Mouse (Mus musculus) olfactory bulb, adult 2 months (tissue): ENCODE measurements at regions not wholly inside any gene's neighbourhood (a gene's known extent, or its start where the extent isn't known, plus 50 kb on each side); places are given as distances from the start of the nearest gene placed in this dataset.

ENCODE experiments used
- H3K27ac ChIP-seq: fragments of 200-500 bp; 2 replicates; pipeline ENCODE4 v1.5.1; 2012; ENCODE audit warnings: low read depth, low read length; ENCODE audit not compliant: insufficient read depth
- H3K4me1 ChIP-seq: fragments of 200-500 bp; 2 replicates; pipeline ENCODE4 v1.6.1; 2012; ENCODE audit warnings: low read length; ENCODE audit not compliant: control insufficient read depth, insufficient read depth
- H3K4me3 ChIP-seq: fragments of 200-500 bp; 2 replicates; pipeline ENCODE4 v1.5.1; 2012; ENCODE audit warnings: mild to moderate bottlenecking, low read depth, low read length, moderate library complexity; ENCODE audit not compliant: insufficient read depth
- CTCF ChIP-seq: fragments of 200-500 bp; IDR thresholded peaks from 2 replicates; pipeline ENCODE4 v1.5.1; 2012; ENCODE audit warnings: low read depth, mild to moderate bottlenecking, low read length, moderate library complexity; ENCODE audit not compliant: insufficient read depth
- POLR2A ChIP-seq: fragments of 200-500 bp; IDR thresholded peaks from 2 replicates; pipeline ENCODE4 v1.6.1; 2012; ENCODE audit warnings: mild to moderate bottlenecking, low read depth, low read length, moderate library complexity; ENCODE audit not compliant: insufficient read depth
- WGBS: fragments of 180-500 bp; shearing (Covaris S2); methylation state at CpG from one replicate; pipeline ENCODE4 v1.1.7; 2018; 5-methylcytosine and 5-hydroxymethylcytosine counted together

GRCm38 (mm10) chr6:17195538-17195937, 85.4 kb upstream of the Cav2 start:
- TF ChIP-seq CTCF (no peak), POLR2A (no peak)
- H3K4me3 ChIP-seq, result no peak overlapping the region
- H3K27ac ChIP-seq, result no peak overlapping the region
- H3K4me1 ChIP-seq, result no peaks in the 10 kb centered on the region
- WGBS, result 66% methylated on average over 4 of the region's 4 CpGs

- 74% methylated on average over 18 of the region's 18 CpGs for WGBS
- no peak for TF ChIP-seq CTCF
- no peak for TF ChIP-seq POLR2A
- no peak overlapping the region for H3K27ac ChIP-seq
- H3K4me1 ChIP-seq, result no peaks in the 10 kb centered on the region
- no peak overlapping the region for H3K4me3 ChIP-seq
Observed at GRCm38 (mm10) chr6:17197728-17198397, 83.1 kb upstream of the Cav2 start.

- no peaks in the 10 kb centered on the region for H3K4me1 ChIP-seq
- WGBS, result 66% methylated on average over 9 of the region's 9 CpGs
- H3K4me3 ChIP-seq, result no peak overlapping the region
- TF ChIP-seq CTCF, result no peak
- no peak for TF ChIP-seq POLR2A
- no peak overlapping the region for H3K27ac ChIP-seq
Observed at GRCm38 (mm10) chr6:17198876-17199275, 82.1 kb upstream of the Cav2 start.

- TF ChIP-seq POLR2A (no peak), CTCF (no peak)
- Histone ChIP-seq H3K4me1 (no peaks in the 10 kb centered on the region), H3K27ac (no peak overlapping the region), H3K4me3 (no peak overlapping the region)
- WGBS, result 68% methylated on average over 6 of the region's 6 CpGs
Observed at GRCm38 (mm10) chr6:17201916-17202636, 78.9 kb upstream of the Cav2 start.

- Histone ChIP-seq H3K4me3 (no peak overlapping the region), H3K4me1 (no peaks in the 10 kb centered on the region), H3K27ac (no peak overlapping the region)
- WGBS, result 98% methylated on average over 5 of the region's 5 CpGs
- no peak for TF ChIP-seq CTCF
- no peak for TF ChIP-seq POLR2A
Observed at GRCm38 (mm10) chr6:17203302-17203701, 77.7 kb upstream of the Cav2 start.

GRCm38 (mm10) chr6:17203900-17204686, 76.9 kb upstream of the Cav2 start:
- H3K4me3 ChIP-seq, result no peak overlapping the region
- WGBS, result 67% methylated on average over 9 of the region's 9 CpGs
- H3K4me1 ChIP-seq, result no peaks in the 10 kb centered on the region
- H3K27ac ChIP-seq, result no peak overlapping the region
- no peak for TF ChIP-seq POLR2A
- TF ChIP-seq CTCF, result no peak

GRCm38 (mm10) chr6:17206932-17207331, 74.1 kb upstream of the Cav2 start:
- no peak overlapping the region for H3K4me3 ChIP-seq
- WGBS, result 98% methylated on average over 3 of the region's 3 CpGs
- no peaks in the 10 kb centered on the region for H3K4me1 ChIP-seq
- no peak overlapping the region for H3K27ac ChIP-seq
- no peak for TF ChIP-seq POLR2A
- TF ChIP-seq CTCF, result no peak

- WGBS, result 84% methylated on average over 4 of the region's 4 CpGs
- Histone ChIP-seq H3K4me1 (no peaks in the 10 kb centered on the region), H3K4me3 (no peak overlapping the region), H3K27ac (no peak overlapping the region)
- TF ChIP-seq POLR2A (no peak), CTCF (no peak)
Observed at GRCm38 (mm10) chr6:17209792-17210191, 71.2 kb upstream of the Cav2 start.

- Histone ChIP-seq H3K4me3 (no peak overlapping the region), H3K27ac (no peak overlapping the region), H3K4me1 (no peaks in the 10 kb centered on the region)
- TF ChIP-seq CTCF (no peak), POLR2A (no peak)
- 52% methylated on average over 5 of the region's 5 CpGs for whole genome bisulfite sequencing
Observed at GRCm38 (mm10) chr6:17211346-17211745, 69.6 kb upstream of the Cav2 start.
